Mouse (Mus musculus): ENCODE data around the gene Ctps2.

Ctps2 gene

DNA sequence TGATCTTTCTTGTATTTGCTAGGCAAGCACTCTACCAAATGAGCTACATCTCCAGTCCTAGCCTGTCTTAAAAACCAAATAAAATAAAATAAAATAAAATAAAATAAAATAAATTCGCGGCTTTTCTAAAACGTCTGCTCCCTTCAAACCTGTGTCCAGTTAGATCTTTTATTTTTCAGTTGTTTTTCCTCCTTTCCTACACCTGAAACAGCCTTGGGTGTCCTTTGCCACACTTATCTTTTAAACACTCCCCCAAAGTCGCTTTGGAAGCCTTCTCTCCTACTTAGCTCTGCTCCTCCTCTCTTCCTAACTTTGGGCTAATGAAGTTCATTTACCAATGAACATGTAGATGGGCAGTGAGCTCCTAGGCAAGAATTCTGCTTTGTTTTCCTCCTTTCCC lies at the start of gene Ctps2:
TSS of gene Ctps2 (plus strand) at position 301 of the 400 bp plus-strand sequence.
- DNase-seq (ENCODE audit: low read depth, low spot score), result no peak

DNA sequence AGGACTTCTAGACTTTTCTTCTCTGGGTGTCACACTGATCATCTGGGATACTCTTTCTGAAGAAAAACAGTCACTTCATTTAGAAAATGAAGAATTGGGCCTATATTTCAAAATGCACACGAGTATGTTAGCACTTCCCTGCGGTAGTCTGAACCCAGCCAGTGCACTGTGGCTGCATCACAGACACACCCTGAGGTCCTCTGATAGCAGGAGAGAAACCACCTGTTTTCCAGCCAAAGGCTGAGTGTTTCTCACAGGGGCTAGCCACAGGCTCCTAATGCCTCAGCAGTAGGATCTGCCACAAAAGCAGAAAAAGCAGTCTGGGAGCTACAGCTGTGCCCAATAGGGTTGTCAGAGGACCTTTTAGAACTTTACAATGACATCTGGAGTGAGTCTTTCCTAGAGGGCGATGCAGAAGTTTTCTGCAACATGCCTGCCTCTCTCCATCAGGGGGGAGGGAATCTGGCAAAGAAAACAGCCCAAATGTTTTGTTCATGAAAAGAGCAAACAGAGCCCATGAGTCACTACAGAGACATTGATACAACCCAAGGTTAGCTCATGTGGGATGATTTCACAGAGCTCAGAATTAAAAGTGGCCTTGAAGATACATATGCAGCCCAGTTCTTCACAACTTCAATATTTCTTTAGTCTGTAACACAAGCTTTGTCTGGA lies 32.6 kb upstream of the Ctps2 start:
- DNase-seq (ENCODE audit: low read depth, low spot score), result no peak

DNA sequence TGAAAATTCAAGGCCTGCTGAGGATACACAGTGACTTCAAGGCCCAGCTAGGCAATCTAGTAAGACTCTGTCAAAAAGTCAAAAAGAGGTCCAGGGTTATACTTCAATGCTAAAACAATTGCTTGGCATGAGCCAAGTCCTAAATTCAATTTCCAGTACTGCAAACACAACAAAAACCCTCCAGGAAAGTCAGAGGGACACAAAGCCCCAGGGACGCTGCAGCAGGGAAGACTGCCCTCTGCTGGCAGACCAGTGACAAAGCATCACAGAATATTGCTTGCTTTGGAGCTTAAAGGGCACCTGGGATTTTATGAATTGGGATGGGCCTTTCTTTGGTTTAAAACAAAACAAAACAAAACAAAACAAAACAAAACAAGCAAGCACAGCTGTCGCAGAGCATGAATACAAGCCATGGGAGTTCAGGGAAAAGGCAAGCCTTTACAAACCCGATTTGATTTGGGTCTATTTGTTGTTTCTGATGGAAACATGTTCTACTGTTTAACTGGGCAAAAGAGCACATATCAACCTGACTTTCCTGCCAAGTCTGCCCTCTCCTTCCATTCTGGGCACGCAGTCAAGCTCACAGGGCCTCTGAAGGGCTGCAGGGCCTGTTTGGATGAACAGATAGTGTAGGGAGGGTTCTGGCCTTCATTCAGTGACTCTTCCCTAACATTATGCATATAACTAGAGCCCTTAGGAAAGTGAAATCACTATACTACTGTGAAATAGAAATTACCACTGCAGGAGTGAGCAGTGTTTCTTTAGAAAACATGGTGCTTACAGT lies 29.1 kb upstream of the Ctps2 start:
- DNase-seq (ENCODE audit: low read depth, low spot score), result peak; percentile 36

DNA sequence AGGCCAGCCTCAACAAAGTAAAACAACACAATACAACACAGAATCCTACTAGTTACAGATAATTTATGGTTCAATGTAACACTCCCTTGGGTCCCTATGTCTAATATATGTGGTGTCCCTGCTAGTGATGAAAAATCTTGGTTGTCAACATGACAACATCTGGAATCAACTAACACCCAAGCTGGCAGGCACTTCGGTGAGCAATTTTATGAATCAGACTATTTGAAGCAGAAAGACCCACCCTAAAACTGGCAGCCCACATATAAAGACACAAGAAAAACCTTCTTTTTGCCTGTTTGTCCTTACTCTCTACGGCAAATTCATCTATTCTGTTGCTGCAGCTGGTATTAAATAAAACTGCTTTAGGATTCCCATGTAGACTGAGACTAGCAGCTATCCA lies 27.3 kb upstream of the Ctps2 start:
- DNase-seq (ENCODE audit: low read depth, low spot score), result no peak

DNA sequence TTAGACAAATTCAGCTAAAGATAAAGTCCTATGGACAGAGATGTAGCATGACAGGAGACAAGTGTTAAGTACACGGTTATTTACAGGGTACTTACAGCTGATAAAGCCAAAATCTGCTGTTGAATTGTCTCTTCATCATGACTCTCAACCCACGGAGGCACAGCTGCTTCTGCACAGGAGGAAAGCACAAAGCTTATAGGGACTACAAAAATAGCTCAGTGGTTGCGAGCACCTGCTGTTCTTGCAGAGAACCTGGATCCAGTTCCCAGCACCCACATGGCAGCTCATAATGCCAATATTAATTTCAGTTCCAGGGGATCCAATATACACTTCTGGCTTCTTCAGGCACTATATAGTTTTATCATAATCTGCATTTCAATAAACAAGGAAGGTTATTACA lies 22.8 kb upstream of the Ctps2 start:
- peak; percentile 11 for DNase-seq (ENCODE audit: low read depth, low spot score)

DNA sequence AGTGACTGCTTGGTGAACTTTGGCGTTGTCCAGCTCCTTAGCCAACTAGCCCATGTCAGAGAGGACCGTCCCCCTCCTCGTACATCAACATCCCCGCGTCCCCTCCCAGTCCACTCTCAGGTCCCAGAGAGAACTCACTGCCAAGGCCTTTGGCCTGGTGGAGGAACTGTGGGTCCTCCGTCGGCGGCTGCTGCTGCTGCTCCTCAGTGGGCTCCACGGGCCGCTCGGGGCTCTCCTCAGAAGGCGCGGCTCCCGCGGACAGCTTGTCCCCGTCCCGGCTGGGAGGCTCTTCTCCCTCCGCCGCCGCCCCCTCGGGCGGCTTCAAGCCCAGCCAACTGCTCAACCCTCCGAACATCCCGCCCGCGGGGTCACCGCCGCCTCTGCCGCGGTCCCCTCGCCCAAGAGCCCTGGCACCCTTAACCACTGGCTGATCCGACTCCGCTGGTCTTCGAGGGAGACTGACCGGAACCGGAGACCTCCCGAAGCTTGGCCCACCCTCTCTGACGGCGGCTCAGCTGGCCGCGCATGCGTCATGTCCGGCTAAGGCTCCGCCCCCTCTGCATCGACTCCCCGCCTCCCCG lies 13.0 kb upstream of the Ctps2 start, which contains the start of gene Syap1:
TSS of gene Syap1 (minus strand) at position 517 of the 581 bp plus-strand sequence.
- DNase-seq (ENCODE audit: low read depth, low spot score), result peak; percentile 91

DNA sequence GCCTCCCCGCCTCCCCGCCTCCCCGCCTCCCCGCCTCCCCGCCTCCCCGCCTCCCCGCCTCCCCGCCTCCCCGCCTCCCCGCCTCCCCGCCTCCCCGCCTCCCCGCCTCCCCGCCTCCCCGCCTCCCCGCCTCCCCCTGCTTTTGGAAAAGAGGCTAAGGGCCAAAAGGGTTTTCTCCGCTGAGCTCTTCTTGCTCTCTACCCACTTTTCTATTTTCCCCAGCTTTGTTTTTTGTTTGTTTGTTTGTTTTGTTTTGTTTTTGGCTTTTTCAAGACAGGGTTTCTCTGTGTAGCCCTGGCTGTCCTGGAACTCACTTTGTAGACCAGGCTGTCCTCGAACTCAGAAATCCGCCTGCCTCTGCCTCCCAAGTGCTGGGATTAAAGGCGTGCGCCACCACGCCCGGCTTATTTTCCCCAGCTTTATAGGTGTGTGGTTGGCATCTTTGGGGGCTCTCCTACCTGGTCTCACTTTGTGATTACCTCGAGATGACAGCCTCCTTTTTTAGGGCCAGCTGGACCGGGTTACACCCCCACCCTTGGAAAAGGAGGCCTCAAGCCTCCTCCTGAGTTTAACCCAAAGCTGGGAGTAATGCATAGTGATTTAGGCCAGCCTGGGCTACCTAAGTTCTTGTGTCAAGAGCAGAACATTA lies 12.3 kb upstream of the Ctps2 start:
- peak; percentile 7 for DNase-seq (ENCODE audit: low read depth, low spot score)

DNA sequence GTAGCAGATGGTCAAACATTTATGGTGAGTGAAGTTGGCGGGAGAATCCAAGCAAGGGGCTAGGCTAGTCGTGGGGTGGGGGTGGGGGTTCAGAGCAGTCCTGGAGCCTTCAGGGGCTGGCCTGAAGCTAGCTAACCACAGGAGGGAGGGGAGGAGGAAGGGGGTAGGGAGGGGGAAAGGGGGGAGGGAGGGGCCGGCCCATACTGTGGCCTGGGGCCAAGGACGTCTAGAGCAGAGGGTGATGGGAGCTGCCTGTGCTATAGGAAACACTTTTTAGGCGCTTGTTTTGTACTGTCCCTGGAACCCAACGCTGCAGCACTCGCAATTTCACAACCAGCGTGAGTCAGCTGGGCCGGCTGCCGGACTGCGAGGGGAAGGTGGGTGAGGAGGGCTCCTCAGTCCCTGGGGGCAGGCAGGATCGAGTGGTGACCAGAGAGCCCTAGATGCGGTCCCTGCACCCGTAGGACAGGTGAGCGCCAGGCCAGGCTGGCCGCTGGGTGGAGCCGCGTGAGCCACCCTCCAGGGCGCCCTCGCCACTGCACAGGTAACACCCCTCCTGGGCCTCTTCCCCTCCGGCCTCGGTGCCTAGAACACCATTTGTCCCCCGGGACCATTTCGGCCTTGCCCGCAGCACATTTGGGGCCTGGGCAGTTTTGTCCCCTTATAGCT lies 467 bp downstream of the Ctps2 start:
- peak; percentile 58 for DNase-seq (ENCODE audit: low read depth, low spot score)

DNA sequence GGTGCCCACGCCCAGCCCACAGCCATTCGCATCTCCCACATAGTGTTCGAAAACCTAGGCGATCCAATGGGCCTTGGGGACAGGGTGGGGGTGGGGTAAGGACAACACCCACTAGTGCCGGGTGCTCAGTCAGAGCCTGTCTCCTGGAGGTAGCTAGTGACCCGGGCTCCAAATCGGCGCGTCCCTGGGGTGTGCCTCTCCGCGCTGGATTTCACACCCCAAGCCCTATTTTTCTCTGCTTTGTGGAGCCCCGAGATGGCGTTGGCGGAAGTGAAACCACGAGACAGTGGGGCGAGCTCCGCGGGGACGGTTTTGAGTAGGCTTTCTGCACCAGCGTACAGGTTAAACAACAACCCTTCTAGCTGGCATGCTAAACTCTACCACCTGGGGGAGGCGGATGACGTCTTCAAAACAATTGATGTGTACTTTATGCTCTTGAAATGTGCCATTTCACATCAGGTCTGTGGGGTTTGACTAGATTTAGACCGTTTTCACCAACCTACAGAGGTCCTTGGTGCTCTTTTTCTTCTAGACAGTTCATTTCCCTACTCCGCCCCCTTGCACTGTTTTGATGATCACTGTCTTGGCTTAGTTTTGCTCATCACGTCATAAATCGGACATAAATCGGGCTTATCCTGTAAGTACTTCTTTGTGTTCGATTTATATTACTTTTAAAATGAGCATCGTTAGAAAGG lies 1.1 kb downstream of the Ctps2 start:
- peak; percentile 64 for DNase-seq (ENCODE audit: low read depth, low spot score)

DNA sequence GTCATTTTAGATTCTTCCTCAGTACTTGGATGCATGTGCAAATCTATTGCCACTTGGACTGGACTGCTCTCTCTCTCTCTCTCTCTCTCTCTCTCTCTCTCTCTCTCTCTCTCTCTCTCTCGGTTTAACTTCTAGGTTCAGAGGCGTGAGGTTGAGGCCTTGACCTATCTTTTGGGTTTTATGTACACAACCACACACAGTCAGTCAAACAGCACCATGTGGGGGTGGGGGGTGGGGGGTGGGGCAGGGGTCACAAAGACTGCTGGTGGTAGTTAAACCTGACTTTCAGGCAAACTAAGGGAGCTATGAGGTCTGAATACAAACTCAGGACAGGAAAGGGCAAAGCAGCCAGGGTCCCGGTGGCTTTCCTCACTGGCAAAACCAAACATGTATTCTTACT lies 6.5 kb downstream of the Ctps2 start:
- DNase-seq (ENCODE audit: low read depth, low spot score), result no peak

DNA sequence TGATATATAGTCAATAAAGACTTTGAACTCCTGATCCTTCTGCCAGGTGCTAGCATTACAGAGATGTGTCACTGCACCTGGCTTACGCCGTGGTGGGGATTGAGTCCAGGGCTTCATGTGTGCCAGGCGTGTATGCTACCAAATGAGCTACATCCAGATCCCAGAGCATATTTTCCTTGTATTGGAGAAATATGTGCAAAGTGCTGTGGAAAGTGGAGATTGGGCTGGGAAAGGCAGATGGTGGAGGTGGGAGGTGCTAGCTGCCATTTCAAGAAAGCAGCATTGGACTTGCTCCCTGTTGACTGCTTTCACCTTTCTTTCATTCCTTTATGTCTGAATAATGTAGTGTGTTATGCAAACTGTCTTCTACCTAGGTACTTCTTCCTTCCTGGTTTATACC lies 12.6 kb downstream of the Ctps2 start:
- peak; percentile 51 for DNase-seq (ENCODE audit: low read depth, low spot score)

DNA sequence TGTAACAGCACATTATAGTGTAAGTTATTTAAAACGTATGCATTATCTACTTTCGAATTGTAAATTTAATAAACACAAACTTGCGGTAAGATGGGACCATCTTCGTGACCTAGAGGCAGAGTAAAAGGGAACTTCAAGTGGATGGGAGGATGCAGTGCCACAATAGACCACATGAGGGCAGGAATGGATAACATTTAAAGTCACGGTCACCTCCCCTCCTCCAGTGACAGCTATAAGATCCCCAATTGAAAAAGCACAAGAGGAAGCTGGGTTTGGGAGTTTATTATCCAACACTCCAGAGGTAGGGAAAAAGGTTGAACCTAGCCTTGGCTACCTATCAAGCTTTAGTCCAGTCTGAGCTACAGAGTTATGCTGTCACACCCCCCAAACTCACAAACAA lies 14.7 kb downstream of the Ctps2 start:
- peak; percentile 74 for DNase-seq (ENCODE audit: low read depth, low spot score)

DNA sequence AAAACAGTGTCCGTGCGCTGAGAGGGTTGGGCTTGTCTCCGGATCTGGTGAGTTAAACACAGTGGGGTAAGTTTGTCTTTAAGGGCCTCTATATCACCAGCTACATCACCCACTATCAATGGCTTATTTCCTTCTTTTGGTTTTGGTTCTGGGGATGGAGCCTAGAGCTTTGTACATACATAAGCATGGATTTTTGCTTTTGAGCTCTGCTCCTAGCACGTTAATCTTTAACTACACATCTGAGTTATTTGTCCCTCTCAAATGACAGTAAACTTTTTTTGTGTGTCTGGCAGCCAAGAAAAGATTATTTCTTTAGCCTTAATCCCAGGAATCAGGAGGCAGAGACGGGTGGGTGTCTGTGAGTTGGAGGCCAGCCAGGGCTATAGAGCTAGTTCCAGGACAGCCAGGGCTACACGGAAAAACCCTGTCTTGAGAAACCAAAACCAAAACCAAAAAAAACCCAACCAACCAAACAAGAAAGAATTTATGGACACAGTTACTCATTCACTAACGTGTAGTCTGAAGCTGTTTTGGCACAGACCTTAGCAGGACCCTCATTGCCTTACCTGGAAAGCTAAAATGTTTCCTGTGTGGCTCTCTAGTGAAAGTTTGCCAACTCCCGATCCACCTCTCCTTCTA lies 20.6 kb downstream of the Ctps2 start:
- peak; percentile 5 for DNase-seq (ENCODE audit: low read depth, low spot score)

DNA sequence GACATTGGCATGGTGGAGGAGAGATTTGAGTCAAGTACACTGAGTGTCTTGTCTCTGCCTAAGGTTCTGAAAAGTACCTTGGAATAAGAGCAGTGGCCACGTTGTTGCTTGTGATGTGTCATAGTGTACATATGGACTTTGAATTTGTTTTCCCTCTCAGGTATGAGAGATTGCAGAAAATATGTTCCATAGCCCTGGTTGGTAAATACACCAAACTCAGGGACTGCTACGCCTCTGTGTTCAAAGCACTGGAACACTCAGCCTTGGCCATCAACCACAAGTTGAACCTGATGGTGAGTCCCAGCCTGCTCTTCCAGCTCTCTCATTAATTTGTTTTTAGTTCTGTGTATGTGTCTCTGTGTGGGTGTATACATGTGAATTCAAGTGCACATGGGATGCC lies 30.4 kb downstream of the Ctps2 start:
- DNase-seq (ENCODE audit: low read depth, low spot score), result no peak

DNA sequence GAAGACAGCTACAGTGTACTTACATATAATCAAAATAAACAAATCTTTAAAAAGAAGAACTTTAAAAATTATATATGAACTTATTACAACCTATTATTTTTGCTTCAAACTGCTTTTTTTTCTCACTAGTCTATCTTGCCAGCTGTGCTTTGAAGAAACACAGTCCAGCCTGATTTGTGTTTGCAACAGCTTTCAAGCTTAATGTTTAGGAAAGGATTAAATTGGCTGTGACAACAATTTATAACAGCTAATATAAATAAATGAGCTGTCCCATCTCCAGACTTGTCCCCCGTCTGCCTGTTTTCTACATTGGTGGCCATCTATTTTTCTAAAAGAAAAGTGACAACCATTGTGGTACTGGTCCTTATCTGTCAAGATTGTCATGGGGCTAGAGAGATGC lies 41.0 kb downstream of the Ctps2 start:
- DNase-seq (ENCODE audit: low read depth, low spot score), result no peak

DNA sequence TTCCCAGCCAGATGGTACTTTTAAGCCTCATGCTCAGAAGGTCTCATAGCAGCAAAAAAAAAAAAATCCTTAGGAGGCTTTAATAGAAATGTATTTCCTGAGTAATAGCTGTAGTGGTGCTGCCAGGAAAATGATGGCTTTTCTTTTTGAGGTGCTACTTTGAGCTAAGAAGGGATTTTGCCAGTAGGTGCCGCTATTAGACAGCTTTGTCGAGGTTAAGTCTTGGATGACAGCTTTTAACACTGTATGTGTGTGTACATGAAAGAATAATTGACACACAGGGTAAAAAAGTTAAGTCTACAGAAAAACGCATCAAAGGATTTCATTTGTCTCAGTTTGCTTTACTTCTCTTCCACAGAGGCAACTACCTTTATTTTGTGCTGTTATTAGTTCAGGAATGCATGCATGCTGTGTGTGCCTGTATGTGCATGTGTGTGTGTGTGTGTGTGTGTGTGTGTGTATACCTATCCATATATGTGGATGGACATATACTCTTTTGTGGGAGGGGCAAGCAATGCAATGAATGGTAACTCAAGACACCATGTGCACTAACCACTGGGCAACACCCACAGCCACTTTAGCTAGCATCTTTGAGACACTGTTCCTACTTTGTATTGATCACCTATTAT lies 48.9 kb downstream of the Ctps2 start:
- peak; percentile 76 for DNase-seq (ENCODE audit: low read depth, low spot score)

DNA sequence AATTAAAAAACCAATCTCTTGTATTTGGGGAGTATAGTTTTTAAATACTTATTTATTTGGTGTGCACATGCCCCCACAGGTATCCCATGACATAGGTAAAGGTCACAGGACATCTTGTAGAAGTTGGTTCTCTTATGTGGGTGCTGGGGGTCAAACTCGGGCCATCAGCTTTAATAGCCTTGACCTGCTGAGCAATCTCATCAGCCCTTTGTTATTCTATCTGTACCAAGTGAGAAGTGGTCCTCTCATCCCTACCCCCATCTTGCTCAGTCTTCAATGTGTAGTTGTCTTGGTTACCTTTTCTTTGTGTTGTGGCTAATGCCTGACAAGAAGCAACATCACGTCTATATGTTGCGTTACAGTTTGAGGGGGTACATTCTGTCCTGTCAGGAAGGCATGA lies 56.9 kb downstream of the Ctps2 start:
- DNase-seq (ENCODE audit: low read depth, low spot score), result no peak

DNA sequence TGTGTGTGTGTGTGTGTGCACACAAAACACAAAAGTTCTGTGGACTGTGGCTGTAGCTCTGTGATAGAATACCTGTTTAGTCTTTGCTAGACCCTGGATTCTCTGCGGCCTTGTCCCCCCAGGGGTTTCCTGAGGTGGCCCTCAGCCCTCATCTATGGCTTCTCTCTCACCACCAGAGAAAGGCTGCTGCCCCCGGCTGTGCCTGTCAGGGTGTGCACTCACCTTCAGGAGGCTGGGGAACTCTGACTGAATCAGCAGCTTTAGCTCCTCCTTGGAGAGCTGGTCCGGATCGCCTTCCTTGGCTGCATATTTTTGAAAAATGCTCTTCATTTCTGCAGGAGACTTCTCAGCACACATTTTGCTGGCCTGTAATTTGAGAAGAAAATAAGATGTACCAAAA lies 62.8 kb downstream of the Ctps2 start:
- no peak for DNase-seq (ENCODE audit: low read depth, low spot score)

DNA sequence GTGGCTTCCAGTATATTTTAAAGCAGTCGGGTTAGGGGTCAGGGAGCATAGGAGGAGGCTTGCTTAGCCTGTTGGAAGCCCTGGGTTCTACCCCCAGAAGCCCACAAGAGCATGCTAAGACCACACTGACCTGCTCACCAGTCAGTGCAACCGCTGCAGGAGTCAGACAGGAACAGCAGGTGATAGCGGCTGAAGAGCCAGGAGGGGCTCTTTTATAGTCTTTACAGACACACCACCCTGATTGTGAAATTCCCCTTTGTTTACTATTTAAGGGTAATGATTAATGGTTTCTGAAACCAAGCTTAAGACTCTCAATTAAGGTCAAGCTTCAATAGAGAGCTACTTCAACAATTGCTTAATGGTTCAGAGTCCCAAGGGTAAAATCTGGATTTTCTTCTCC lies 63.3 kb downstream of the Ctps2 start, which contains the start of gene S100g:
TSS of gene S100g (minus strand) at position 217 of the 400 bp plus-strand sequence.
- DNase-seq (ENCODE audit: low read depth, low spot score), result no peak

DNA sequence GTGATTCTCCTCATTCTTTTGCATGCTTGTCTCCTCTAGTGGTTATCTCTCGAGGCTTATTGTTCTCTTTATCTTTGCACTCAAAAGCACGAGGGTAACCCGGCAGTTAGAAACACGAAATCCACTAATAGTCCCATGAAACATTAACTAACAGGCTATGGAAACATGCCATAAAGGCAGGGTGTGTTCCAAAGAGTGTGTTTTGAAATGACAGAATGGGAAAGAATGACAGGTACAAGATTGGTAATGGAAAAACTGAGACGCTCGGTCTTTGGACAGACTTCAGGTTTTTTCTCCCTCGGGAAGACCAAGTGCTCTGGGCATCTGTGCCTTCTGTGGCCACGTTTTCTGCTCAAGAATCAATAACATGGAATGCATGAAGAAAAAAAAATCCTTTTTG lies 66.4 kb downstream of the Ctps2 start:
- DNase-seq (ENCODE audit: low read depth, low spot score), result no peak

All from brain, adult 2 months (tissue).